Mouse (Mus musculus) olfactory bulb, adult 2 months (tissue): ENCODE measurements around the gene Abhd4. TPM values are rescaled to one million over a fixed set of nuclear protein-coding genes. Genes with fewer than 3 reads are reported as not detected.

Source experiments
- H3K27ac ChIP-seq: fragments of 200-500 bp; 2 replicates; pipeline ENCODE4 v1.5.1; 2012; ENCODE audit warnings: low read depth, low read length; ENCODE audit not compliant: insufficient read depth
- H3K4me1 ChIP-seq: fragments of 200-500 bp; 2 replicates; pipeline ENCODE4 v1.6.1; 2012; ENCODE audit warnings: low read length; ENCODE audit not compliant: control insufficient read depth, insufficient read depth
- H3K4me3 ChIP-seq: fragments of 200-500 bp; 2 replicates; pipeline ENCODE4 v1.5.1; 2012; ENCODE audit warnings: mild to moderate bottlenecking, low read depth, low read length, moderate library complexity; ENCODE audit not compliant: insufficient read depth
- CTCF ChIP-seq: fragments of 200-500 bp; IDR thresholded peaks from 2 replicates; pipeline ENCODE4 v1.5.1; 2012; ENCODE audit warnings: low read depth, mild to moderate bottlenecking, low read length, moderate library complexity; ENCODE audit not compliant: insufficient read depth
- POLR2A ChIP-seq: fragments of 200-500 bp; IDR thresholded peaks from 2 replicates; pipeline ENCODE4 v1.6.1; 2012; ENCODE audit warnings: mild to moderate bottlenecking, low read depth, low read length, moderate library complexity; ENCODE audit not compliant: insufficient read depth
- whole genome bisulfite sequencing: fragments of 180-500 bp; shearing (Covaris S2); methylation state at CpG from one replicate; pipeline ENCODE4 v1.1.7; 2018; 5-methylcytosine and 5-hydroxymethylcytosine counted together
- polyA plus RNA-seq: library from polyadenylated mRNA; stranded (reverse); fragments of >200 nt; gene quantifications from 2 replicates; pipeline ENCODE4 v1.2.4, GENCODE M21; 2012; ENCODE audit warnings: low replicate concordance; ENCODE audit not compliant: missing spikeins, insufficient read depth, insufficient read length

The Abhd4 gene
- polyA plus RNA-seq, 1 experiment = not detected

GRCm38 (mm10) chr14:54276446-54276845 lies 22.5 kb downstream of the Abhd4 start:
- no peak for TF ChIP-seq CTCF
- TF ChIP-seq POLR2A = no peak
- 95% methylated on average over 2 of the region's 2 CpGs for WGBS
- H3K27ac ChIP-seq = no peak overlapping the region
- no peak overlapping the region for H3K4me3 ChIP-seq
- H3K4me1 ChIP-seq = no peaks in the 10 kb centered on the region

- TF ChIP-seq CTCF (no peak), POLR2A (no peak)
- no peak within 1 kb of the TSS for H3K27ac ChIP-seq
- no peaks in the 10 kb centered on the region for H3K4me1 ChIP-seq
- H3K4me3 ChIP-seq = no peak within 1 kb of the TSS
- 73% methylated on average over 1 of the region's 1 CpGs for WGBS
Observed at GRCm38 (mm10) chr14:54284839-54285238, 30.9 kb downstream of the Abhd4 start, which contains the start of gene Olfr49. Gene Olfr49 (minus strand): TSS chr14:54284939.

- H3K4me3 ChIP-seq = no peak overlapping the region
- H3K27ac ChIP-seq = no peak overlapping the region
- WGBS = 84% methylated on average over 5 of the region's 5 CpGs
- TF ChIP-seq POLR2A = no peak
- TF ChIP-seq CTCF = no peak
- no peaks in the 10 kb centered on the region for H3K4me1 ChIP-seq
Observed at GRCm38 (mm10) chr14:54300136-54300535, 46.1 kb downstream of the Abhd4 start.

- H3K4me1 ChIP-seq = no peaks in the 10 kb centered on the region
- no peak overlapping the region for H3K4me3 ChIP-seq
- TF ChIP-seq CTCF = no peak
- TF ChIP-seq POLR2A = no peak
- WGBS = 80% methylated on average over 3 of the region's 3 CpGs
- H3K27ac ChIP-seq = no peak overlapping the region
Observed at GRCm38 (mm10) chr14:54300676-54301075, 46.7 kb downstream of the Abhd4 start.

GRCm38 (mm10) chr14:54311763-54312162 lies 57.8 kb downstream of the Abhd4 start:
- no peak overlapping the region for H3K27ac ChIP-seq
- H3K4me1 ChIP-seq = no peaks in the 10 kb centered on the region
- H3K4me3 ChIP-seq = no peak overlapping the region
- no peak for TF ChIP-seq CTCF
- TF ChIP-seq POLR2A = no peak
- 21% methylated on average over 3 of the region's 3 CpGs for WGBS

Other genes with a start within 250 kb of the Abhd4 start
- not detected in 2 replicates for gene Dad1, start 84 bp upstream of the Abhd4 start, polyA plus RNA-seq
- gene Olfr49, start 30.8 kb downstream of the Abhd4 start, polyA plus RNA-seq = not detected in 2 replicates
- not detected in 2 replicates for gene Oxa1l, start 106.6 kb downstream of the Abhd4 start, polyA plus RNA-seq
- gene Slc7a7, start 163.6 kb downstream of the Abhd4 start, polyA plus RNA-seq = not detected in 2 replicates
- gene Mrpl52, start 172.7 kb downstream of the Abhd4 start, polyA plus RNA-seq = not detected in 2 replicates
- gene Mmp14, start 177.4 kb downstream of the Abhd4 start, polyA plus RNA-seq = not detected in 2 replicates
- not detected in 2 replicates for gene Lrp10, start 209.9 kb downstream of the Abhd4 start, polyA plus RNA-seq
- not detected in 2 replicates for gene Rem2, start 221.9 kb downstream of the Abhd4 start, polyA plus RNA-seq